Mouse (Mus musculus) right cerebral cortex, postnatal 10 days (tissue): ENCODE data around the gene 9230102O04Rik.

Source experiments
- DNase-seq, 2 experiments: peaks; one replicate each; pipeline ENCODE4 v3.0.0; 2021; ENCODE audit warnings: low spot score in 2 of 2

9230102O04Rik gene

GRCm38 (mm10) chr2:9871798-9872197 lies 17.5 kb downstream of the 9230102O04Rik start:
- no peak for DNase-seq

GRCm38 (mm10) chr2:9871141-9871716 lies 18.1 kb downstream of the 9230102O04Rik start:
- no peak for DNase-seq

- no peak for DNase-seq
Measured at GRCm38 (mm10) chr2:9867092-9867825, 22.1 kb downstream of the 9230102O04Rik start.

GRCm38 (mm10) chr2:9860698-9861097 lies 28.6 kb downstream of the 9230102O04Rik start:
- no peak for DNase-seq

- DNase-seq: no peak
Measured at GRCm38 (mm10) chr2:9855861-9856260, 33.5 kb downstream of the 9230102O04Rik start.

GRCm38 (mm10) chr2:9852851-9853576 lies 36.3 kb downstream of the 9230102O04Rik start:
- no peak for DNase-seq

- DNase-seq: no peak
Measured at GRCm38 (mm10) chr2:9835195-9835594, 54.1 kb downstream of the 9230102O04Rik start.

- DNase-seq: no peak
Measured at GRCm38 (mm10) chr2:9833712-9834111, 55.6 kb downstream of the 9230102O04Rik start.
